8 mouse cellular contexts compared by ENCODE assay signal in genomic region chr2:150310952-150311884, GRCm38 (mm10). TPM values are rescaled to one million over a fixed set of nuclear protein-coding genes. Genes with fewer than 3 reads are reported as not detected.
A peak's percentile ranks its signal among the peaks of the same experiment; 100 is the strongest.
DNase-seq lines count a peak whose midpoint lies in the region; ATAC-seq lines count a peak whose summit lies in the region.
"Not testable (repeated sequence)": the region's sequence is repeated elsewhere in the genome, so short reads cannot be mapped to it uniquely, and the experiment has no call there.

No protein-coding gene starts in this region.

- intact Hi-C loops in left cerebral cortex, postnatal 14 days (cut with DNase I): not testable (repeated sequence)

- H3K36me3 ChIP-seq in intestine, embryonic 14.5 days (ENCODE audit: control insufficient read depth, insufficient read depth, low read length): not testable (repeated sequence)

- H3K4me1 ChIP-seq in intestine, embryonic 14.5 days (replicated peaks; ENCODE audit: control insufficient read depth, insufficient read depth, low read length): not testable (repeated sequence)

- H3K9me3 ChIP-seq in intestine, embryonic 14.5 days (ENCODE audit: control insufficient read depth, low read length): not testable (repeated sequence)

- H3K27ac ChIP-seq in intestine, embryonic 14.5 days (ENCODE audit: low read depth): peak overlapping the region; percentile 76

- ATAC-seq in intestine, embryonic 14.5 days (replicated peaks; ENCODE audit: low FRiP score, low TSS enrichment, low read depth): peak; percentile 99

- H3K9ac ChIP-seq in intestine, embryonic 14.5 days (ENCODE audit: low read length): peak overlapping the region; percentile 60

- peak overlapping the region; percentile 51 for H3K4me3 ChIP-seq in intestine, embryonic 14.5 days (ENCODE audit: low read depth, low read length)

- WGBS in intestine, embryonic 14.5 days: 8% methylated on average over 19 of the region's 19 CpGs

- not testable (repeated sequence) for H3K27me3 ChIP-seq in intestine, embryonic 14.5 days (replicated peaks; ENCODE audit: control insufficient read depth, insufficient read depth, low read length)

- peak; percentile 75 to 85 for DNase-seq in adrenal gland, adult 18-20 months (ENCODE audit: low spot score in 2 of 2)
- peak; percentile 91 for DNase-seq in embryo, embryonic 11 days
- DNase-seq in gastrocnemius, postnatal 25 days: peak; percentile 88
- DNase-seq in intestine, embryonic 14.5 days (ENCODE audit: low spot score): peak; percentile 89
- DNase-seq in left cerebral cortex, postnatal 14 days (ENCODE audit: low spot score in 2 of 2): peak; percentile 88 to 91
- peak; percentile 90 for DNase-seq in mesoderm, embryonic 11.5 days (ENCODE audit: low read depth, low spot score)
- peak; percentile 84 to 91 for DNase-seq in right cerebral cortex, postnatal 36 days (ENCODE audit: low spot score in 2 of 2)
- DNase-seq in yolk sac, embryonic 10.5 days (ENCODE audit: low spot score): peak; percentile 96

- H3K4me2 ChIP-seq in intestine, embryonic 14.5 days (ENCODE audit: low read length): peak overlapping the region; percentile 63

RNA-seq across cellular contexts. Expression of gene Gm10130, which starts 12.3 kb away (rescaled TPM):
- 1 to 10 TPM; 1.4 to 3.1 TPM for total RNA-seq in adrenal gland, adult 18-20 months (2021)
- 1 to 10 TPM in 1 of 2 experiments, not detected in 1; 1.2 TPM for total RNA-seq in gastrocnemius, postnatal 25 days (2021)
- polyA plus RNA-seq in intestine, embryonic 14.5 days (2014; fragmentation: Nextera tagmentation; extraction: Ambion mirVana): 1.3 and 2.7 TPM in 2 replicates
- total RNA-seq in left cerebral cortex, postnatal 14 days (2021): 1 to 10 TPM in 1 of 2 experiments, not detected in 1; 2.5 TPM

RNA-seq across cellular contexts. Expression of gene 3300002I08Rik, which starts 51.3 kb away (rescaled TPM):
- 1 to 10 TPM; 3.5 to 6.0 TPM for total RNA-seq in adrenal gland, adult 18-20 months (2021)
- total RNA-seq in gastrocnemius, postnatal 25 days (2021): 1 to 10 TPM; 1.8 to 2.1 TPM
- 6.9 and 9.0 TPM in 2 replicates for polyA plus RNA-seq in intestine, embryonic 14.5 days (2014; fragmentation: Nextera tagmentation; extraction: Ambion mirVana)
- total RNA-seq in left cerebral cortex, postnatal 14 days (2021): 1 to 10 TPM; 6.7 to 8.2 TPM

RNA-seq across cellular contexts. Expression of gene Gm14124, which starts 53.9 kb away (rescaled TPM):
- total RNA-seq in adrenal gland, adult 18-20 months (2021): under 1 TPM; 0.17 to 0.19 TPM
- not detected for total RNA-seq in gastrocnemius, postnatal 25 days (2021)
- not detected in 2 replicates for polyA plus RNA-seq in intestine, embryonic 14.5 days (2014; fragmentation: Nextera tagmentation; extraction: Ambion mirVana)
- total RNA-seq in left cerebral cortex, postnatal 14 days (2021): under 1 TPM; 0.11 to 0.26 TPM

RNA-seq across cellular contexts. Expression of gene Gm21994, which starts 55.8 kb away (rescaled TPM):
- total RNA-seq in adrenal gland, adult 18-20 months (2021): 1 to 10 TPM; 5.4 to 6.8 TPM
- 1 to 10 TPM; 1.5 to 2.3 TPM for total RNA-seq in gastrocnemius, postnatal 25 days (2021)
- polyA plus RNA-seq in intestine, embryonic 14.5 days (2014; fragmentation: Nextera tagmentation; extraction: Ambion mirVana): 3.9 and 4.2 TPM in 2 replicates
- total RNA-seq in left cerebral cortex, postnatal 14 days (2021): 1 to 10 TPM; 7.0 to 8.6 TPM

Comparison
In these comparisons a context has a peak if more than half of its experiments do, and no peak if none do; other contexts are left out.
1. Peak in every context shown above with its lines: DNase-seq, ATAC-seq, H3K4me3 ChIP-seq and H3K27ac ChIP-seq.